Mouse (Mus musculus) liver, adult 2 months (tissue): ENCODE results near the gene Il17a. TPM values are rescaled to one million over a fixed set of nuclear protein-coding genes. Genes with fewer than 3 reads are reported as not detected.
"Not testable (repeated sequence)": the region's sequence is repeated elsewhere in the genome, so short reads cannot be mapped to it uniquely, and the experiment has no call there.

ENCODE experiments used
- DNase-seq: peaks from one replicate; pipeline ENCODE4 v3.0.0-alpha.2; 2011; ENCODE audit warnings: low read depth, low spot score; ENCODE audit errors: extremely low read depth
- H3K27ac ChIP-seq: fragments of 200-500 bp; replicated peaks from 2 replicates; pipeline ENCODE4 v1.5.1; 2012; ENCODE audit warnings: low read depth, mild to moderate bottlenecking, control low read depth, inconsistent platforms, low read length; ENCODE audit not compliant: insufficient read depth
- H3K27me3 ChIP-seq: fragments of 200-500 bp; 2 replicates; pipeline ENCODE4 v1.6.1; 2012; ENCODE audit warnings: mild to moderate bottlenecking, moderate library complexity, low read length, inconsistent platforms; ENCODE audit not compliant: control insufficient read depth, insufficient read depth
- H3K36me3 ChIP-seq: fragments of 200-500 bp; 2 replicates; pipeline ENCODE4 v1.6.1; 2012; ENCODE audit warnings: low read length, inconsistent platforms; ENCODE audit not compliant: control insufficient read depth, insufficient read depth
- H3K4me1 ChIP-seq: fragments of 200-500 bp; 2 replicates; pipeline ENCODE4 v1.6.1; 2011; ENCODE audit warnings: low read length; ENCODE audit not compliant: control insufficient read depth, insufficient read depth
- H3K4me3 ChIP-seq: fragments of 200-500 bp; 2 replicates; pipeline ENCODE4 v1.5.1; 2011; ENCODE audit warnings: low read depth, mild to moderate bottlenecking, control low read depth, low read length, moderate library complexity; ENCODE audit not compliant: insufficient read depth
- H3K79me2 ChIP-seq: fragments of 200-500 bp; 2 replicates; pipeline ENCODE4 v1.6.1; 2012; ENCODE audit warnings: inconsistent platforms, mild to moderate bottlenecking, low read length, moderate library complexity; ENCODE audit not compliant: control insufficient read depth, insufficient read depth
- H3K9ac ChIP-seq: fragments of 200-500 bp; 2 replicates; pipeline ENCODE4 v1.6.1; 2012; ENCODE audit warnings: low read depth, mild to moderate bottlenecking, control low read depth, inconsistent platforms, low read length
- CTCF ChIP-seq: fragments of 200-500 bp; IDR thresholded peaks from 2 replicates; pipeline ENCODE4 v1.5.1; 2011; ENCODE audit warnings: low read depth, low read length, control low read depth
- POLR2A ChIP-seq: fragments of 200-500 bp; IDR thresholded peaks from 2 replicates; pipeline ENCODE4 v1.6.1; 2011; ENCODE audit warnings: low read length, control low read depth; ENCODE audit not compliant: insufficient read depth; ENCODE audit errors: extremely low read depth
- WGBS: fragments of 180-500 bp; shearing (Covaris S2); methylation state at CpG from one replicate; pipeline ENCODE4 v1.1.7; 2018; 5-methylcytosine and 5-hydroxymethylcytosine counted together
- polyA plus RNA-seq: library from polyadenylated mRNA; depleted of rRNA; stranded (reverse); fragments of >200 nt; gene quantifications from 2 replicates; pipeline ENCODE4 v1.2.3, GENCODE M21; 2012; rRNA removed
- total RNA-seq: library from RNA; depleted of rRNA; stranded (reverse); fragments of >200 nt; gene quantifications from 2 replicates; pipeline ENCODE4 v1.2.3, GENCODE M21; 2014; rRNA removed

Gene Il17a
- total and polyA plus RNA-seq, 2 experiments = not detected

DNA sequence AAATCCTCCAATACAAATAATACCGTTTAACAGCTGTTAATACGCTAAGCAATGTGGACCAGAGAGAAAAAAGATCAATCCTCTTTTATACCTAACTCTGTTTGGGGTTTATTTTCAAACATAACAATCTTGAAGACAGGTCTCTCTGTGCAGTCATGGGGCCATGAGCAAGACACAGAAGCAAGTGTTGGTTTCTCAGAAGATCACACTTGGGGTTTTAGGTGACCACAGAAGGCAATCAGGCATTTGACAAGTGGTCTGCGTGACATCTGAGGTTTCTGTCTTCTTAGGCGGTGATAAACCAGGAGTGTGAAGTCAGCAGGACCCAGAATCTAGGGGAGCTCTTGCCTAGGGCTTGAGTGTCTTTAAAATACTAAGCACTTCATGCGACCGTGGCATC, 35.8 kb downstream of the Il17a start:
- 79% methylated on average over 6 of the region's 6 CpGs for WGBS
- H3K4me1 ChIP-seq = no peaks in the 10 kb centered on the region
- TF ChIP-seq CTCF (no peak), POLR2A (no peak)
- no peaks in the 10 kb centered on the region for H3K79me2 ChIP-seq
- no peaks in the 10 kb centered on the region for H3K27me3 ChIP-seq
- no peaks in the 10 kb centered on the region for H3K36me3 ChIP-seq
- no peak overlapping the region for H3K27ac ChIP-seq
- H3K9ac ChIP-seq = no peak overlapping the region
- no peak for DNase-seq
- no peak overlapping the region for H3K4me3 ChIP-seq

DNA sequence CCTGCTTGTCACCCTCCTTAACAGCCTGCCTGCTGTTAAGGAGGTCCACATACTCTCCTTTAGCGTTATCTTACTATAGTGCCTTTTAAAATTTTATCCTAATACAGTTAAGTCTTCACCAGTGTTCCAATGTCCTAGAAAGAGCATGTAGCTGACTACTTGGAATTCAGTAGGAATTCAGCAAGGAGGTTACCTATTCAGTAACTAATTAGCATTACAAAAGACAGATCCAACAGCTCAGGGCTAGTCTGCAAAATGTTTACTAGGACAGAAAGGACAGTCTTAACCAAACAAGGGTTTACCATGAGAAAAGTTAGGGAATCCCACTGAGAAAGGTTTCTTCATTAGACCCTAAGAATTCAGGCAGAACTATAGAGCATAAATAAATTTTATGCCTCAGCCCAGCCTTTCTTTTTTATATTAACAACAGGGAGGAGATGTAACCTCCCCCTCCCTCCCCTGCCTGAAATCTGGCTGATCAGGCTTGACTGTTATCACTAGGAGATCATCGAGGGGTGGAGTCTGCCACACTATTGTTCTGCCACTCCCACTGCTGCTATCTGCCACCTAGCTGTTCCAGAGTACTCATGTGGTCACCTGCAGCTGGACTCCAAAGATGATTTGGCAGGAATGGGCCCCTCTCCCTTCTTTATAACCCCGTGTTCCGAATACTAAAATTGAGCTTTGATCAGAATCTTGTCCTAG, 43.5 kb downstream of the Il17a start:
- not testable (repeated sequence) for DNase-seq, H3K4me1 ChIP-seq, H3K79me2 ChIP-seq, H3K9ac ChIP-seq, H3K27me3 ChIP-seq, H3K4me3 ChIP-seq, H3K27ac ChIP-seq, H3K36me3 ChIP-seq
- 87% methylated on average over 4 of the region's 4 CpGs for WGBS

DNA sequence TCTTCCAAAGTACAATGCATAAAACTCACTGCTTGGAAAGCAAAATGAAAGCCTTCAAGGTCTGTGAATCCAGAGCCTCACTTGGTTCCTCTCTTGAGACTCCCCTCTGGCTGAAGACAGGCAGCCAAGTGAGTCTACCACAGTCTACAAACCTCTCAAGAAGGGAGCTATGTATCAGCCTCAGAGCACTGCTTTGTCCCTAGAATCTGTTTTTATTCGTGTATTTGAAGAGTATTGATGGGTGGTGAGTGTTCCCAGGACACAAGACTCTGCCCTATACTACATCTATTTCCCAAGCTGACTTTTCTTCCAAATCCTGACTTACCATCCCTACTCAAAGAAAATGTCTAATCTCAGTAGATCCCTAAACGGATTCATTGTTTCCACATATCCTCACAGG, 47.7 kb downstream of the Il17a start:
- H3K4me3 ChIP-seq = no peak overlapping the region
- 69% methylated on average over 2 of the region's 2 CpGs for WGBS
- no peak for DNase-seq
- TF ChIP-seq POLR2A = no peak
- TF ChIP-seq CTCF = no peak
- no peaks in the 10 kb centered on the region for H3K36me3 ChIP-seq
- no peaks in the 10 kb centered on the region for H3K27me3 ChIP-seq
- no peaks in the 10 kb centered on the region for H3K79me2 ChIP-seq
- no peak overlapping the region for H3K9ac ChIP-seq
- H3K4me1 ChIP-seq = no peaks in the 10 kb centered on the region
- H3K27ac ChIP-seq = no peak overlapping the region

Other genes starting within 250 kb of the Il17a start
- 8.1 and 10.0 TPM in 2 replicates for gene Pkhd1, start 112.8 kb upstream of the Il17a start, total RNA-seq
- gene Pkhd1, start 112.8 kb upstream of the Il17a start, polyA plus RNA-seq = 0.97 and 1.5 TPM in 2 replicates
- gene Il17f, start 59.7 kb downstream of the Il17a start, total RNA-seq = not detected in 2 replicates
- not detected in 2 replicates for gene Il17f, start 59.7 kb downstream of the Il17a start, polyA plus RNA-seq
- gene Mcm3, start 89.4 kb downstream of the Il17a start, total RNA-seq = 4.4 and 8.0 TPM in 2 replicates
- 1.9 and 3.2 TPM in 2 replicates for gene Mcm3, start 89.4 kb downstream of the Il17a start, polyA plus RNA-seq
- 0.28 and 0.47 TPM in 2 replicates for gene Paqr8, start 159.7 kb downstream of the Il17a start, total RNA-seq
- 1.0 and 1.1 TPM in 2 replicates for gene Paqr8, start 159.7 kb downstream of the Il17a start, polyA plus RNA-seq
- gene Efhc1, start 220.7 kb downstream of the Il17a start, total RNA-seq = 0.09 and 0.20 TPM in 2 replicates
- 0.07 and 0.40 TPM in 2 replicates for gene Efhc1, start 220.7 kb downstream of the Il17a start, polyA plus RNA-seq